Mouse (Mus musculus) forelimb bud, embryonic 11.5 days (tissue): ENCODE measurements around the gene Sorcs2.

Experiments
- DNase-seq: peaks from one replicate; pipeline ENCODE4 v3.0.0-alpha.2; 2012; ENCODE audit warnings: low read depth, low spot score

The Sorcs2 gene

DNA sequence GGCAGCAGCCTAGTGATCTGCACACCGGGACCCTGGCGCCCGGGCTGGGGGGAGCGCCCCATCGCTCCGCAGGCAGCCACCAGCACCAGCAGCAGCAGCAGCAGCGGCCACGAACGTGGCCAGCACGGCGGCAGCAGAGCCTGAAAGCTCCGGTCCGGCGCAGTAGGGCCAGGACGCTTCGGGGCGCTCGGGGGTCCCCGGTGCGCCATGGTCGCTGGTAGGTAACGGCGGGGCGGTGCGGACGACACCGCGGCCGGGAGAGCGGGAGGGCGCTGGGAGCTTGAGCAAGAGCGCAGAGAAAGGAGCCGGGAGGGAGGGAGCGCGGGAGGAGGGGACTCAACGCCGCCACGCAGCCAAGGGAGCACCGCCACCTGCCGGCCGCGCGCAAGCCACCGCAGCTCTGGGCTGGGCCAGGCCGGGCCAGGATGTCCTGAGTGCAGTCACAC, at the start of gene Sorcs2:
TSS of gene Sorcs2 (minus strand) at position 303 of the 446 bp plus-strand sequence.
- peak; percentile 82 for DNase-seq

DNA sequence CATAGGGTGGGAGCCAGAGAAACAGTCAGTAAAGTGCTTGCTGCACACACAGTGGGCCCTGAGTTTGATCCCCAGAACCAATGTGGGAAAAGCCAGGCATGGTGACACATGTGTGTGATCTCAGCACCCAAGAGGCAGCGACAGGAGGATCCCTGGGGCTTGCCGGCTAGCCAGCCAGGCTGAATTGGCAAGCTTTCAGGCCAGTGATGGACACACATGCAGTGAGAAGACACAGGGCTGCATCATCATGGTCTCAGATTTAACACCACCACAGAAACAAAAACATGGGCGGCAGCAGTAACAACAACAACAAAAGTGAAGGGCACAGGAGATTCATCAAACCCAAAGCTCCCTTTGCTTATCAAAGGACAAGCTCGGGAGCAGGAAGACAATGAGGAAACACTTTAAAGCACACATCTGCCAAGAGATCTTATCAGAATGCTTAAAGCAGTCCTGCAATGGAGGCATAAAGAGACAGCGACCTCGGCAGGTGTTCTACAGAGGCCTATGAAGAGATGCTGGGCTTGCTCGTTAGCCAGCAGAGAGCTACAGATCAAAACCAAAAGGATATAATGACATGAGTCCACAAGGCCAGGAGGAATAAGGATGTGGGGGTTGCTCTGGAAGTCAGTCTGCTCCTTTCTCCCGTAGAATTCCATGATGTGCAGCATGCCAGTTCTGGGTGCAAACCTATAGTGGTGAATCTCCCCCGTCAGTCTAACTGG, 48.4 kb upstream of the Sorcs2 start:
- no peak for DNase-seq

DNA sequence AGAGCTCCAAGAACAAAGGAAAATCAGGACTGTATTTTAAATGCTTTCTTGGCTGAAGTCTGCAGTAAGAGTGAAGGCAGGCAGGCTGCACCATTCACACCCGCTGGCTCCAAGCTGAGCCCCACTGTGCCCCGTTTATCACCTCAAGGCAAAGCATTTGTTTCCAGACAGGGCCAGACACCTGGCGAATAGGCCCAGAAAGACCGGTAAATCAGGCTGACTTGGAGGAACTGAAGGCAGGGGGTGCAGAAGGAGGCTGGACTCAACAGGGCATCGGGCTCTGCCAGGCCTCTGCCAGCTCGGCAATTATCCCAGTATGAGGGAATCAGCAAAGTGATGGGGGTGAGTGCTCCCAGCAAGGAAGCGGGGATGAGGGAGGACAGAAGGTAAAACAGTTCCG, 47.1 kb upstream of the Sorcs2 start:
- peak; percentile 19 for DNase-seq

DNA sequence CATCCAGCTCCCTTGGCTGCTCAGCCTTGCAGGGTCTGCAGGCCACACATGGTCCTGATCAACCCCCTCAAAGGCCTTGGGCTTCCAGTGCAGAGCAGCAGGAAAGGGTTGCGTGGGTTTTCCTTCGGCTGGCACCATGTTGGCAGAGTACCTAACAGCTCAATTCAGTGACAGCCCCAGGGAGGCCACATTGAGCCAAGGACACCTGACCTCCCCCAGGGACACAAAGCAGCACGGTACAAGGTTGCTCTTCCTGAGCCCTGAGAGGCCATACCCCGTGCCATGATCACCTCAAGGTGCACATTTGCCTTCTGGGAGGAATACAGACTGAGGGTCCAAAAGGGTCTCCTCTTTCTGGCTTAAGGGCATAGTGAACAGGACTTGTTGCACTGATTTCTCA, 46.7 kb upstream of the Sorcs2 start:
- no peak for DNase-seq

DNA sequence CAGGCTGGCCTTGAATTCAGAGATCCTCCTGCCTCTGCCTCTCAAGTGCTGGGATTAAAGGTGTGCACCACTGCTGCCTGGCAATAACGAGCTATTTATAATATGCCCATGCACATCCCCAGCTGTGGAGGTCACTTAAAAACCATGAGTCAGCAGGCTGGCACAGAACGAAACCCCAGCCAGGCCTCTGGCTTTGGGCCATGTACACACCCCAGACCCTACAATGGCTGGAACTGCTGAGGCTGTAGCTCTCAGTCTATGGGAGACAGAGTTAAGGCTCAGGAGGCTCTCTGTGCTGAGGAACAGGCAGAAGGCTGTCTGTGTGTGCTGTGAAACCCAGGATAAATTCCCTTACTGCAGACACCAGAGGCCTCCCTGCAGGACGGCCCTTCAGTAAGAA, 42.8 kb upstream of the Sorcs2 start:
- no peak for DNase-seq

DNA sequence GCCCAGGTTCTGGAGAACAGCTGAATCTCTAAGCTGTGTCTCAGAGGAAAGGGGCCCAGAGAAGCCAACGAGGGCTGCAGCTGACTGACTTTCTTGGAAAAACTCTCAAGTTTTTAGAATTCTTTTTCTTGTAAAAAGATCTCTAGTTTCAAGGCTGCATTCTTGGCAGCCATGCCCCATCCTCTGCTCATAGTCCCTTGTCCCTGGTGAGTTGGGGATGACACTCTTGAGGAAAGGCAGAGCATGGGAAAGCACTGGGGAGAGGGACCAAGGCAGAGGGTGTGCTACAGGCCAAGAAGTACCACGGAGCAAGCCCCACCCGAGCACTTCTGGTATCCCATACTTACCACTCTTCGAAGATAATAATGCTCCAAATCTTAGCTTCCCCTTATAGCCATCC, 38.9 kb upstream of the Sorcs2 start:
- no peak for DNase-seq

DNA sequence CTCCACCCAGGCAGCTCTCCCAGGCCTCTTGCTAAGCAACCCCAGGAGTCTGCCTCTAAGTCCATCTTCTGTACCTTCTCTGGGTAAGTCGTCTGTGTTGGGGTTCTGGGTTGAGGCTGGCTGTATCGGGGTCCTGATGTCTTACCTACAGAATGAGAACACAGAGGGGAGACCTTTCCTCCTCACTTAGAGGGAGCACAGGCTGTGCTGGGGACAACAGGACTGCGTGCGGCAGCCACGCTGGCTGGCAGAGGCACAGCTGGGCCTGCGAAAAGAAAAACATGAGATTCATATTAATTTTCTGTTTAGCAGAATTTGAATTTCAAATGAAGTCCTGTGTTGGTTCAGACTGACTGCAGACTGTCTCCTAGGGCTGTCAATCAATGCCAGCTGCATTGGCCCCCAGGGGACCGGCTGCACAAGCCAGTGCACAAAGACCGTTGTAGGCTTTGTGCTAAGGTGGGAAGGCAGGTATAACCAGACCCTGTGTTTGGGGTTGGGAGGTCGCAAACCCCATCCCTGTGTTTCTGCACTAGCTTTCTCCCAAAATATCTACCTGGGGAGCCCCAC, 36.5 kb upstream of the Sorcs2 start:
- no peak for DNase-seq

DNA sequence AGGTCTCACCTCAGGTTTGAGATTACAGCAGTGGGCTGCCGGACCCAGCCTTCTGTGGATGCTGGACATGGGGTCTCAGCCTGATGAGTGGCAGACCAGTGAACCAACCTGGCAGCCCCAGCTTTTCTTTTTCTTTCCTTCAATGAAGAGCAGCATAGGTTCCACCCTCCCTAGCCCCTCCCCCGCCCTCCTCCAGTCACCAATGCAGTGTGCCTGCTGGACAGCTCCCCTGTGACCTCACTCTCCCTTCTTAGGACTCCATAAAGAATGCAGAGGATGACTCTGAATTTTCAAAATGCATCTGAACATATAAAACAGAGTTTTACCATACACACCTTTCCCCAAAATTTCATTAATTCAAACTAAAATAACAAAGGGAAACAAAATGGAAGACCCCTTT, 33.8 kb upstream of the Sorcs2 start:
- DNase-seq = no peak

DNA sequence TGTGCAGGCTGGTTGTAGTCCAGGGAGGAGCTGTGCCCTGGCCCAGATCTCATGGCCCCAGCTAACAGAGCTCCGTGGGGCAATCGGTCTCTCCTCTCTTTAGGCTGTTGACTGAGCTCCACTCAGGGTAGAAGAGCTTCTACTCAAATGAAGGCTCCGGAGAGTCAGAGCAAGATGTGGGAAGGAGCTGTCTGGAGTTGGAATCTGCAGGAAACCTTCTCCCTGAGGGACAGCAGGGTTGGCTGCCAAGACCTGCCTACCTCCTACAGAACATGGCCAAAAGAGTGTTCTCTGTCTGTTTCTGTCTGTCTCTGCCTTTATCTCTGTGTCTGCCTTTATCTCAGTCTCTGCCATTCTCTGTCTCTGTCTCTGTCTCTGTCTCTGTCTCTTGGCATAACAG, 31.6 kb upstream of the Sorcs2 start:
- DNase-seq = no peak

DNA sequence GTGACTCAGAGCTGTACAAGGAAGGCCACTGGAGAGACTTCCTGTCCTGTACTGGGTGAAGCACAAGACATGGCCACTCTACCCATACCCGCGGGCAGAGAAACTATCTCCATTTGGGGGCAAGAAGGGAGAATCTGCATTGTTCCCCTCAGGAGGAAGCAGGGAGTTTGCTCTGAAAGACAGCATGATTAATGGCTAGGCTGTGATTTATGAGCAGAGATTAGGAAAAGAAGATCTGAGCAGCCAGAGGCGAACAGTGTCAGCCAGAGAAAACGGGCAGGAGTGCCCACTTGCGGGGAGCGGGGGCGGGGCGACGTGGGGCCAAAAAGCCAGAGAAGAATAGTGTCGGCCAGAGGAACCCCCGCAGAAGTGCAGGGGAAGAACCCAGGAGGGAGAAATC, 29.9 kb upstream of the Sorcs2 start:
- DNase-seq = no peak

DNA sequence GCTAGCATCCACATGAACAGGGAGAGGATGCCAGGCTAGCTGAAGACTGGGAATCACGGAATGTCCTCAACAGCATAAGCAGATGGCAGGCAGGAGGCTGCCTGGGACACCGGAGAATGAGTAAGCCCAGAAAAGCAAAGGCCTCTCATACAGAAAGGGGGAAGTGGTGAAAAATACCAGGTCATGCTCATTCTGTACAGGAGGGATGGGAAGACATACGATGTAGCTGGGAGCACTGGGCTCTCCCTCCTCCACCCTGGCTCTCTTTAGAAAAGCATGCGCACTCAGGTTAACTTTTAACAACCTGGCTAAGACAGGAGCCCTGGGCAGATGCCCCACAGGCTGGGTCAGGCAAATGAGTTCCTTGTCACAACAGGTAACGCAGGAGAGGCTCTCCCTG, 28.5 kb upstream of the Sorcs2 start:
- DNase-seq = no peak

DNA sequence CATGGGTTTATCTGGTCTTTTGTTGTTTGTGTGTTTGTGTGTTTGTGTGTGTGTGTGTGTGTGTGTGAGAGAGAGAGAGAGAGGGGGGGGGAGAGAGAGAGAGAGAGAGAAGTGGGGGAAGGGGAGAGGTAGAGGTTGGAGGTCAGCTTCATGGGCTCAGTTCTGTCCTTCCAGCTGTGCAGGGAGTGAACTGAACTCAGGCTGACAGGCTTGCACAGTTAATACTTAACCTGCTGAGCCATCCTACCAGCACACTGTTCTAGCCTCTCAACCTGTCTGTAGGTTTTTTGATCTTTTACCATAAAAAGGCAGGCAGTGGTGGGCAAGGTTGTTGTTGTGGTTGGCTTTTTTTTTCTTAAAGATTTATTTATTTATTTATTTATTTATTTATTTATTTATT, 26.7 kb upstream of the Sorcs2 start:
- no peak for DNase-seq

DNA sequence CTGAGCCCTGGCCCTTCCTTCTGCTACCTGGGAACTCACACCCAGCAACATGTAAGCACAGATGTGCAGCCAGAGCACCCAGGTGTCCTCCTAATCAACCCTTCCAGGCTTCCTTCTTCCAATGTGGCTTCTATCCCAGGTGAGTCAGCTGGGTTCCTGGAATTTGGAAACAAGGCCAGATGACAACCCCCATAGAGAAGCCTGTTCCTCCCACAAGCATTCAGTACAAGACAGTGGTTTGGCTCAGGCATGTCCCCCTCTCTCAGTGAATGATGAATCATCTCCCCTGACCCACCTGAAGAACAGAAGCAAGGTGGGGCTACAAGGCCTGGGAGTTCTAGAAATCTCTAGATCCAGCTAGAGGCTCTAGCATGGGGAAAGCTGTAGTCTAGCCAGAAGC, 24.8 kb upstream of the Sorcs2 start:
- no peak for DNase-seq

DNA sequence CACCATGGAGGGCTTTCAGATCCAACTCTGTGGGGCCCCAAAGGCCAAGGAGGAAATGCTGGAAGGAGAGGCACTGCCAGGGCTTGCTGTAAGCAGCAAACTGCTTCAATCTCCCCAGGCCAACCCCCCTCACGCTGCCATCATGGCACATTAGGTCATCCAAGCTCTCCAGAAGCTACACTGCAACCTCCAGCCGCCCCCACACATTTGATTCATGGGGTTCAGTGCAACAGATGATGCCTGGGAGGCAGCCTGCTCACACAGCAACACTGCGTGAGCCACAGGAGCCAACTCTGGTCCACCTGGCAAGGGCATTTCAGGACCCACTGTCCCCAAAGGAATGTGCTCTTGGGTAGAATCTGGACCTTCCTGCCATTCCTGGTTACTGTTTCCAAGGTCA, 21.9 kb upstream of the Sorcs2 start:
- DNase-seq = no peak

DNA sequence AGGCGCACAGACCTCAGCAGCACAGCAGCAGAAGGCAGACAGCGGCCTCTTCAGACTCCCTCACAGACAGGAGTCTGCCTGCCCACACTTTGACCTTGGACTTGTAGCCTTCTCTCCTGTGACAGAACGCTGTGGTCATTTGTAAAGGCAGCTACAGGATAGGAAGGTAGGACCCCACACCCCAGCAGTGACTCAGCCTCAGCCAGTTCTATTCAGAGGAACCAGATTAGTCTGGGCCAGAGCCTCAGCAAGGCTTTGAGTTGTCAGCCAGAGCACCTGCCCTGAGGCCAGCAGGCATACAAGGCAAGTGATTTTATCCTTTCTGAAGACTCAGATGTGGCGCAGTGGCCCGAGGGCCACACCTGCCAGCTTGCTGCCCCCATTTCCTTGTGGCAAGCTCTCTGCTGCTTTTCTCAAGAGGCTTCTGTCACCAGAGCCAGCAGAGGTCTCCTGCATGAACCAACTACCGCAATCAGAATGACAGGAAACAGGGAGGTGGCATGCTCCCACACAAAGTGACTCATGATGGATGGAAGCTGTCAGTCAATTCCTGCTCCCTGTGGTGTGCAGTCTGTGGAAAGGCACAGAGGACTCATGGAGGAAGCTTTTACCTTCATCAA, 16.9 kb upstream of the Sorcs2 start:
- no peak for DNase-seq

DNA sequence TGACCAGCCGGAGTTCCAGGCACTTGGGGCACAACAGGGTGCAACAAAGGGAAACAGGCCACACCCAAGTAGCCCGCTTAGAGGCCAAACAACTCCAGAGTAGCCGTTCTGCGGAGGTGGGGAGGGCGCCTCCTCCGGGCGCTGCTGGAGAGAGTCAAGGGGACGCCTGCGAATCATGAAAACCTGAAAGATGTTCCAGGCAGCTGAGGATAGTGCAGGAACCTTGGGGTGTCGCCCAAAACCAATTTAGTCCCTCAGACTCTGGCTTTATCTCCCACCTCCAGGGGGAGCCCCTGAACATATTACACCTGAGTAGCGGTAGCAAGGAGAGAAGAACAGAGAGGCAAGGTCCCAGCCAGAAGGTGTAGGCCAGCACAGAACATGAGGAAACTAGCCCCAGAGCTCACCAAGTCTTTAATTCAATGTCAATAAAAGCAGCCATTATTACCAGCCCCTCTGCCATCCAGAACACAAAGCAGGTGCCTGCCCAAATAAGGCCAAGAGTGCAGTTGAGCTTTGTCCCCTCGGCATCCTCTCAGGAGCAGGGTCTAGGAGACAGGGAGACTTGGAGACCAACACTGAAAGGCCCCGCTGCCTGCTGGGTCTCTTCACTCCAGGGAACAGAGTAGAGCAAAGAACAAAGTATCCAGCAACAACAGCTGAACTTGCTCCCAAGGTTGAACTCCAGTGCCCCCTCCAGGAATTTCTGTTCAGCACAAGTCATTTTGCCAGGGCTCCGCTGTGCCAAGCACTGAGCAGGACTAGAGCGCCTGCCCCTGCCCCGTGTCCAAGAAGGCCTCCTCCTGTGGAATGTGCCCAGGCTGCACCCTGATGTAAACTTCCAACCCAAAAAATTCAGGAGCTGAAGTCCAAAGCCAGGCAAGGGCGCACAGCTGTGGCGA, 775 bp upstream of the Sorcs2 start:
- peak; percentile 68 for DNase-seq

DNA sequence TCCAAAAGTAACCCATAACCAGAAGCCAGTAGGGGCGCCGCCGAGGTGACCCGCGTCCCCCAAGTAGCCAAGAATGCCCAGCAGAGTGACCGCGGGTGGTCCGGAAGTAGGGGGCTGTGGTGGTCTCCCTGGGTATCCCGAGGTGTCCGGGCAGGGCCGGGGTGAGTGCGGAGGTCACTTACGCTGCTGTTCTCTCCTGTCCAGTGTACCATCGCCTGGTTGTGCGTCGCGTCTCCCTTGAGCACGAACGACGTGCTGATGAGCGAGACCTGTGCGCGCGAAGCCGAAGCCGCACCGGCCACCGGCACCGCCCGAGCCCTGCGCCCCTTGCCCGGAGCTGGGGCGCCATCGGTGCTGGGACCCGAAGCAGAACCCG, 567 bp downstream of the Sorcs2 start:
- no peak for DNase-seq

DNA sequence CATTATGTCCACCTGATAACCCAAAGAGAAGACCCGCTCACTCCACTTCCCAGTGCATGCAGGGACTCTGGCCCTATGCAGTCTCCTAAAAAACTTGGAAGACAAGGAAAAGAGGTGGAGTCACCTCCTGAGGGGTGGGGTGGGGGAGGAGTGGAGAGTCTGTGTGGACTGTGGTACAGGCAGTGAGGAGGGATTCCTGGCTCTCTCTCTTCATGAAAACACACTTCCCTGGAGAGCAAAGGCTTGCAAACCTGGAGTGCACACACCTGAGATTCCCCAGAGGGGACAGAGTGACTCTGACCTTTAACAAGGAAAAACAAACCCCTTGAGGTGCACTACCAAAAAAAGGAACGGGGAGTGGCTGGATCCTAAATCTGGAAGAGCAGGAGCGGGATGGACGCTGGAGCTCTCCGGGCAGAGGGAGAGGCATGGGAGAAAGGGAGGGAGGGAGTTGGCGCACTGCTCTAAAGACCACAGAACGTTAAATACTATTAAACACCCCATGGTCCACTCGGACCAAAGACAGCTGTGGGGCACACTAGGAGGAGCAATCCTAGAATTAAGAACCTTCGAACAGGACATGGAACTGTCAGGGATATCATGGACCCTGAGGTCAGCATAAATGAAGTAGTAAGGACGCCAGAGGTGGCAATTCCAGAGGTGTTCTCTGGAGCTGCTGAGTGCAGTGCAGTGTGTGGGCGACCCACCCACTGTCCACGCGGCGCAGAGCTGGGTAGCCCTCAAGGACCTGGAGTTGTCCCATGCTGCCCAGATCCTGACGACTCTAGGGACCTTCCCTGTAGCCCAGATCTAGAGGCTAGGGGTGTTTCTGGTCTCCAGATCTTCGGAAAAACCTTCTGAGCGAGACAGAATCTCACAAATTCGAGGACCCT, 1.2 kb downstream of the Sorcs2 start:
- no peak for DNase-seq

DNA sequence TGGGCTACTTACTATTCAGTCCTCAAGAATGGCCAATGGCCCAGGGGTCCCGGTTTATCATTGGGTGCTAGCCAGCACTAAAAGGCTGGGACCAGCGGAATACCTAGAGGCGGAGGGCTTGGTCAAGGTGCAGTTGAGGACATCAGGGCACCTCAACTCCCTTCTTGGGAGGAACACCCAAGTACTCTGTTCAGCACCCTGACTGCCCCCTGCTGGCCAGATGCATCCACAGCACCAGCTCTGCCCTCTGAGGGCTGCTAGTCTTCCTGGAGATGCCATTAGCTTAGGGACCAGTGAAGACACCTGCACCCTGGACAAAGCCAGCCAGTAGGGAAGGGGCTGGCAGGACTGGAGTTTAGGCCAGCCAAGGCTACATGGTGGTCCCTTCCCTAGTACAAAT, 1.9 kb downstream of the Sorcs2 start:
- peak; percentile 78 for DNase-seq

DNA sequence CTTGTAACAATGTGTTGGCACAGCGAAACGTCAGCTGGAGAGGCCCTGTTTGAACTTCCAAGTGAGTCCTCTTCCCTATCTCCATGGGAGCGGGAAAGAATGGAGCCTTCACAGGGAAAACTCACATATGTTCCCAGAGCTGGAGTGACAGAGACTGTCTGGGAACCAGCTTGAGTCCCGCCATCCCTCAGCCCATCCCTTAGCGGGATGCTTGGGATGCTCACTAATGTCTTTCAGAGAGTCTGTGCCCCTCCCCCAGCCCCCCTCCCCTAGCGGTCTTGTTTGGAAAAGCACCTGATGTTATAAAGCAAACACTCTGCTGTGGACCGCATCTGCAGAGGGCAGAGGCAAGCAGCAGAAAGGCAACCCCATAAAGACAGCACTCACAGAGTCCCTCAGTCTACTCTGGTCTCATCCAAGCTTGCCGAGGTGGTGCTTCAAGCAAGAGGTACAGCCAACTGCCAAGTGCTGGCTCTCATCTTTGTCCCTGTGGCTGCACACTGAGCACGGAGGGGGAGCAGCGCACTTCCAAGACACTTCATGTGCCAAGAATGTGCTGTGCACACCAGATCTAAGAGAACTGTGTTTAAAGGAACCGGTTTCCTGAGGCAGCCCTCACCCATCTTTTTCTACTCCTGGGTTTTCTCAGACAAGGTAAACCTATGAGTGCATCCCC, 3.0 kb downstream of the Sorcs2 start:
- DNase-seq = no peak

DNA sequence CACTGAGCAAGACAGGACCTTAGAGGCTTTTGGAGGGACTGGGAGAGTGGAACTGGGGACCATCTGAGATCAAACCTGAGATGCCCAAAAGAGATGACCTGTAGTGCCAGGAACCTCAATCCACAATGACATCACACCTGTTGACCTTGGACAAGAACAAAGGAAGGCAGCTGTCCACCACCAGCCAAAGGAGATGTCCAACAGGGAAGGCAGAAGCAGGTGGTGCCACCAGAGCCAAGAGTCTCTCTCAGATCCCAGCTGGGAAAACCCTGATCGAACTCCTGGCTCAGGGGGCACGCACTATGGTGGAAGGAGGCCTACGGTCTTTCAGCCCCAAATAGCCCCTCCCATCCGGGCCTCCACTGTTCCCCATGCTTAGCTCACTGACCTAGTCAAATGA, 6.2 kb downstream of the Sorcs2 start:
- no peak for DNase-seq
